ENCODE assay signal across 9 mouse cellular contexts in the genomic region with DNA sequence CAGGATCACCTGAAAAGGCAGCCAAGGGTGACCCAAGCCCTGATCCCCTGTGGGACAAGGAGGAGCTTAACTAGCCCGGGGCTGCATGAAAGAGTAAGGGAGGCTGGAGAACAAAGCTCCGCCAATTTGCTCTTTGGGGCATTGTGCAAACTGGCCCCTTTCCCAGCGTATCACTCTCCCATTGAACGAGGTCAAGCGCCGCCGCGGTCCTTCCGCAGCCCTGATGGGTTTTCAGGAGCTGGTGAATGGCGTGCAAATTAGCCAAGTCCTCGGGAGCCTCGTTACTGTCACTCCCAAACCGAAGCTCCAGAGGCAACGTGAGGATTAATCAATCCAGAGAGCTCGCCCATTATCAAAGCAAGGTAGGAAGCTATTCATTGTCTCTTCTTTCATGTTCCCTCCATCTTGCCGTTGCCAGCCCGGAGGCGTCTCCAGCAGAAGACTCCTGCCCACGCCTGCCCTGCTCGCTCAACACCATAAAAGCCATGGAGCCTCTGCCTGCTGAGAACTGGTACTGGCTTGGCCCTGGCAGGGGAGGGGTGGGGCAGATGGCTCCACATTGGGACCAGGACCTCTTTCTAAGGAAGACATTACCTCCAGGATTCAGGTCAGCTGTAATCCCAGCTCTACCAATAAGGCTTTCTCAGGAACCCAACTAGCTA.
A peak's percentile ranks its signal among the peaks of the same experiment; 100 is the strongest.
DNase-seq lines count a peak whose midpoint lies in the region; ATAC-seq and TF ChIP-seq lines count a peak whose summit lies in the region.
"Had no signal": no experiment of that assay in that cellular context is flagged by ENCODE, and none has a peak within 500 bp of the region (broad histone marks: within the 10 kb centered on the region; RNA-seq: fewer than 3 reads in every experiment).

No protein-coding gene starts in this region.

- peaks cover 70% of the 10 kb centered on the region for H3K4me1 ChIP-seq in forebrain, embryonic 14.5 days (ENCODE audit: control insufficient read depth, insufficient read depth, low read length)

- no peaks in the 10 kb centered on the region for H3K9me3 ChIP-seq in forebrain, embryonic 14.5 days (replicated peaks; ENCODE audit: control insufficient read depth, low read length)

- 0 out of 2 replicates have a peak overlapping the region, but pooled peaks have one; percentile 5 for H3K4me3 ChIP-seq in forebrain, embryonic 14.5 days (ENCODE audit: low read depth, low read length)
- H3K4me3 ChIP-seq in left cerebral cortex, adult 2 months, result peak overlapping the region; percentile 31
- H3K4me3 ChIP-seq: myocyte had no signal

- WGBS in forebrain, embryonic 14.5 days, result under 1% methylated on average over 20 of the region's 20 CpGs

- intact Hi-C loops in left cerebral cortex, adult 2 months (cut with DNase I), result loop anchor here (5.0 kb wide), 1 partner anchor 135 kb away; no protein-coding TSS in a partner anchor

- H3K9ac ChIP-seq in forebrain, embryonic 14.5 days (ENCODE audit: low read length), result peak overlapping the region; percentile 45

- H3K36me3 ChIP-seq in forebrain, embryonic 14.5 days (ENCODE audit: control insufficient read depth, insufficient read depth, low read length), result no peaks in the 10 kb centered on the region

- H3K27ac ChIP-seq in forebrain, embryonic 14.5 days (ENCODE audit: low read depth, low read length), result peak overlapping the region; percentile 74
- H3K27ac ChIP-seq in left cerebral cortex, adult 2 months, result peak overlapping the region; percentile 30

- TF ChIP-seq CTCF in left cerebral cortex, adult 2 months (IDR thresholded peaks at IDR 0.05), result no peak

- H3K4me2 ChIP-seq in forebrain, embryonic 14.5 days (ENCODE audit: low read length), result peak overlapping the region; percentile 39

- peak; percentile 49 to 50 for DNase-seq in cerebellum, postnatal 10 days
- no peak for DNase-seq in cerebellum, postnatal 36 days
- DNase-seq in forebrain, embryonic 14.5 days (ENCODE audit: low spot score), result peak; percentile 90
- peak; percentile 31 to 46 for DNase-seq in left cerebral cortex, adult 2 months (ENCODE audit: extremely low spot score in 1 of 2, low spot score in 2 of 2)
- DNase-seq in right cerebral cortex, adult 2 months (ENCODE audit: low spot score in 2 of 2), result peak; percentile 42 to 58
- DNase-seq in spleen, postnatal 14 days (ENCODE audit: low spot score in 2 of 2), result no peak
- no peak for DNase-seq in lung, postnatal 36 days
- no peak for DNase-seq in gastrocnemius, postnatal 4 days (ENCODE audit: low spot score in 2 of 2)

- ATAC-seq in forebrain, embryonic 14.5 days, result peak; percentile 52

- no peaks in the 10 kb centered on the region for H3K27me3 ChIP-seq in forebrain, embryonic 14.5 days (replicated peaks; ENCODE audit: control insufficient read depth, insufficient read depth, low read length)

Comparison
In these comparisons a context has a peak if more than half of its experiments do, and no peak if none do; other contexts are left out.
1. DNase-seq: peak in cerebellum, postnatal 10 days (2 of 2), forebrain, embryonic 14.5 days (single experiment), left cerebral cortex, adult 2 months (2 of 2) and right cerebral cortex, adult 2 months (2 of 2); none in cerebellum, postnatal 36 days (0 of 2), spleen, postnatal 14 days (0 of 2), lung, postnatal 36 days (single experiment) and gastrocnemius, postnatal 4 days (0 of 2).